Mouse (Mus musculus): ENCODE data around the gene B130006D01Rik.
A peak's percentile ranks its signal among the peaks of the same experiment; 100 is the strongest.

Gene B130006D01Rik

GRCm38 (mm10) chr11:95723287-95723686, at the start of gene B130006D01Rik:
Gene B130006D01Rik (plus strand): TSS chr11:95723587.
- DNase-seq, result no peak

GRCm38 (mm10) chr11:95675498-95675897, 47.9 kb upstream of the B130006D01Rik start:
- DNase-seq, result no peak

GRCm38 (mm10) chr11:95676307-95676706, 47.1 kb upstream of the B130006D01Rik start:
- peak; percentile 52 to 65 for DNase-seq

- DNase-seq, result no peak
Observed at GRCm38 (mm10) chr11:95677925-95678701, 45.3 kb upstream of the B130006D01Rik start.

- DNase-seq, result no peak
Observed at GRCm38 (mm10) chr11:95681995-95682601, 41.3 kb upstream of the B130006D01Rik start.

DNA sequence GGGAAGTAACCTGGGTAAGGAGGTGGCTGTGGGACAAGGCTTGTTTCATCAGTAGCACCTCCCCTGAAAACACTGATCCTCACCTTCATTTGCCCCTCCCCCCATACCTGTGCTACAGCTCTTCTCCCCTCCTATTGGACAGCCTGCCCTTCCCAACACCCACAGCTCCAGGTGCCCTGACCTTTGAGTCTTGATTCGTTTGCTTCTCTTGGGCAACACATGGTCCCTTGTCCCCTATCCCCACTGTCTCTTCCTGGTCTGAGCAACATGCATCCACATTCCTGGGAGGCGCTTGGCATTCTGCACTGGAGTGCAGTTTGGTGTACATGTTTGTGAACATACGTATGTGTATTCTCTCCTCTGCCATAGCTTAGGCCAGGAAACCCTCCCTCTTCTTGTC, 40.4 kb upstream of the B130006D01Rik start:
- no peak for DNase-seq

- peak; percentile 82 to 84 for DNase-seq
Observed at GRCm38 (mm10) chr11:95686031-95686430, 37.4 kb upstream of the B130006D01Rik start.

GRCm38 (mm10) chr11:95687084-95687656, 36.2 kb upstream of the B130006D01Rik start:
- no peak for DNase-seq

DNA sequence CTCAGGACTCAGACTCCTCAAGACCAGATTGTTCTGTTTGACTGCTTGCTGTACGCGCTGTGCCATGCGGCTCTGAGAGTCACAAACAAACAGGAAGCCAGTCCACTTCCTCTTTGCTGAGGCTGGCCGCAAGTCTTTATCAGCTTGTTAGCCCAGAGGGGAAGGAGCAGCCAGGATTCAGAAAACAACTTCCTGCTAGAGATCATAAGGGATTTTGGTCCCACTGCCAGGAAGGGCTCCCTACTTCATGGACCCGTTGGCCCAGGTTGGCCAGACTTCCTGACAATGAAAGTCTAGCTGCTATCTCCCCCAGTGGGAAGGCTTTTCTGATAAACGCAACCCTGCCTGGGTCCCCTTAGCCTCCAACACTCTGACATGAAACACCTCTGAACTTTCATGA, 34.9 kb upstream of the B130006D01Rik start:
- no peak for DNase-seq

- no peak for DNase-seq
Observed at GRCm38 (mm10) chr11:95688981-95689380, 34.4 kb upstream of the B130006D01Rik start.

DNA sequence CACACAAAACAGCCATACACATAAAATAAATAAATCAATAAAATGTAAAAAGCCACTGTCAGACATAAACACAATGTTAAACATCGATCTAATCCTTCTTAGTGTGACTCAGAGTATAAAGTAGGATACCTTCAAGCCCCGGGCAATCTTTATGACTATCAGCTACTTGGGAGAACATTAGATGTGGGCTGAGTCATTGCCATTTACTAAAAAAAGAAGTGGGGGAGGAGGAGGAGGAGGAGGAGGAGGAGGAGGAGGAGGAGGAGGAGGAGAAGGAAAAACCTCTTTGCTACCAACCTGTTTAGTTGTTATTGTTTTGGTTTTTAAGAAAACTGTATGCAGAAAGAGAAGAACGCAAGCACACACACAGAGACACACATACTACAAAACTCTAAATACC, 33.8 kb upstream of the B130006D01Rik start:
- DNase-seq, result no peak

GRCm38 (mm10) chr11:95698541-95698940, 24.8 kb upstream of the B130006D01Rik start:
- peak in 1 of 2 experiments; percentile 58 for DNase-seq

DNA sequence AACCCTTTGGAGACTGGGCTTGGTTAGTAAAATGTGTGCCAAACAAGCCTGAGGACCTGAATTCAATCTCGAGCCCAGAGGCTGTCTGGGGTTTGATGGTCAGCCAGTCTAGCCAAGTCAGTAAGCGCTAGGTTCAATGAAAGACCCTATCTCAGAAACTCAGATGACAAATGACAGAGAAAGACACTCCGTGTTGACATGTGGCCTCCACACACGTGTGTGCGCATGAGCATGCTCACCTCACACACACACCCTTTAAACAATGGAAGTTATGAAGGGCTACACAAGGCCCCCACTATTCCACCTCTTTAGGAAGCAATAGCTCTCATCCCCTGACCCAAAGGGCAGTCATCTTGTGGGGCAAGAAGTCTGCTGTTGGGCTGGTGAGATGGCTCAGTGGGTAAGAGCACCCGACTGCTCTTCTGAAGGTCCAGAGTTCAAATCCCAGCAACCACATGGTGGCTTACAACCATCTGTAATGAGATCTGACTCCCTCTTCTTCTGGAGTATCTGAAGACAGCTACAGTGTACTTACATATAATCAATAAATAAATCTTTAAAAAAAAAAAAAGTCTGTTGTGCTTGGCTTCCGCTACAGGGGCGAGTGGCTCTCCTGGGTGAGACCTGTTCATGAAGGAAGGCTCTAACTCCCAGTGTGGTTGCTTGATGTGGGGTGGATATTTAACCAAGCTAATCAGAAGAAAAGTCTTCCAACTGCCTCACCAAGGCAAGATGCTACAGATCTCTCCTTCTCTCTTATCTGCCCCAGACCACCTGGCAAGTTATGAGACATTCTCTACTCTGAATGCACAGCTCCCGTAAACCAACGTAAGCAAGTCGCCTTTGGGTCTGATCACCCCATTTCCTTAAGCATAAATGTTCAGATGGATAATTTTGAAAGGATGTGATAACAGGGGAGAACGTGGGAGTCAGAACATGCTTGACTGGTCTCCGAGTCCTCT, 22.3 kb upstream of the B130006D01Rik start:
- DNase-seq, result no peak

GRCm38 (mm10) chr11:95704032-95704969, 19.1 kb upstream of the B130006D01Rik start:
- no peak for DNase-seq

GRCm38 (mm10) chr11:95704970-95705330, 18.4 kb upstream of the B130006D01Rik start:
- no peak for DNase-seq

DNA sequence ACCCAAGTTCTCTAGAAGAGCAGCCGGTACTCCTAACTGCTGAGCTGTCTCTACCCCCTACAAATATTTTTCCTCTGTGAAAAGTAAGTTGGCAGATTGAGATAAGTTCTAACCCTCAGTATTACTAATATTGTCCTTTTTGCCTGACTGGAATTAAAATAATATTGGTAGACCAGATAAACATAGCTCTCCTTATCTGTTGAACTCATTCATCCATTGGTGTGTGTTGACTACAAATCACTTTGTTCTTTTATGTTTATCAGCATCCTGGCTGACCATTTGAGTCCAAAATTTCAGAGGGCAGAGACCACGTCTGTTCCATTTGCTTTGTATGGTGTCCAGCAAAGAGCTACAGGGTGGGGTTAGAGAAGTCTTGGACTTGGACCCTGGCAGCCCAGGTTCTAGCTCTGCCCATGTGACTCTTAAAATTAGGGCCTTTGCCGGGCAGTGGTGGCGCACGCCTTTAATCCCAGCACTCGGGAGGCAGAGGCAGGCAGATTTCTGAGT, 13.8 kb upstream of the B130006D01Rik start:
- no peak for DNase-seq

- DNase-seq, result no peak
Observed at GRCm38 (mm10) chr11:95710478-95710877, 12.9 kb upstream of the B130006D01Rik start.

- DNase-seq, result peak; percentile 41 to 43
Observed at GRCm38 (mm10) chr11:95712085-95712562, 11.3 kb upstream of the B130006D01Rik start.

- peak; percentile 96 to 97 for DNase-seq
Observed at GRCm38 (mm10) chr11:95712563-95713224, 10.7 kb upstream of the B130006D01Rik start, which contains the start of gene Zfp652. Gene Zfp652 (plus strand): TSS chr11:95712673.

DNA sequence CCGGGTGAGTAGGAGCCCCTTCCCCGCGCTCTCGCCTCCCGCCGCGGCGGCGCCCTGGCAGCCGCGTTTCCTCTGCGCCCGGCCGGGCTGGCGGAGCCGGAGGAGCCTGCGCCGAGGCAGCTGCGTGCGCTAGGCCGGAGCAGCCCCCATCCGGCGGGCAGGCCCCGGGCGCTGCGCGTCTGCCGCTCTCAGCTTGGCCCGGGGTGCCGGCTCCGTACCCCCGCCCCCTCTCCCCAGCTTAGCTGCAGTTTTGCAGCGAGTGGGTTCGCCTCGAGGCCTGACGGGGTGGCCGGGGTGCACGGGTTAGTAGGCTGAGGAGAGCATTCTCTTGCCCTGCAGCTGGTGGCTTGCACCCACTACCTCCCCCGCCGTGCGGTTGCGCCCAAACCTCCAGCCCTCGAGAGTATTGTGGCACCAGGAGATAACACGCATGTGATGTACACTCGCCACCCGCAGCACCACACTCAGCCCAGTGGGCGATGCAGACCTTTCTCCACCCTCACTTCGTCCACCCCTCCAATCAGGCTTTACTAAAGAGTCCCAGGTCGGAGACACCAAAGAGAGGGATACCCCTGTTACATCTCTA, 10.1 kb upstream of the B130006D01Rik start:
- DNase-seq, result peak in 1 of 2 experiments; percentile 68

Data from cerebellum, postnatal 14 days (tissue).